ENCODE assay signal across 14 mouse cellular contexts in the genomic region with DNA sequence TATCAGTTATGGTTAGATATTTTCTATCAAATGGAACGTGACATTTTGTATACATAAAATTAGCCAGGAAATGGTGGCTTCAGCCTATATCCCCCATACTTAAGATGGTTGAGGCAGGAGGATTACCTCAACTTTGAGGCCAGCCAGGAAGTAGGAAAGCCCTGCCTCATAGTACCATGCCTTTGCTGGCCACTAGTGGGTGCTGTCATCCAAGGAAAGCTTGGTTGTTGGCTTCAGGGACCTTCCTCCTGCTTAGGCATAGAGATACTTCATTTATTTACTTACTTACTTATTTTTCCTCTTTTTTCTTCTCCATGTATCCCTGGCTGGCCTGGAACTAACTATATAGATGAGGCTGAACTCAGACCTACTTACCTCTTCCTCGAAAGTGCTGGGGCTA. TPM values are rescaled to one million over a fixed set of nuclear protein-coding genes. Genes with fewer than 3 reads are reported as not detected.
A peak's percentile ranks its signal among the peaks of the same experiment; 100 is the strongest.
DNase-seq lines count a peak whose midpoint lies in the region; ATAC-seq and TF ChIP-seq lines count a peak whose summit lies in the region.
"Had no signal": no experiment of that assay in that cellular context is flagged by ENCODE, and none has a peak within 500 bp of the region (broad histone marks: within the 10 kb centered on the region; RNA-seq: fewer than 3 reads in every experiment).

No protein-coding gene starts in this region.

- no peak for DNase-seq in liver, embryonic 14.5 days (ENCODE audit: low read depth in 3 of 3, low spot score in 3 of 3)
- DNase-seq in CD4-positive, CD25-positive, alpha-beta regulatory T cell, adult 2 months (ENCODE audit: low read depth, low spot score): peak; percentile 85
- peak; percentile 74 for DNase-seq in ES-CJ7 (ENCODE audit: low read depth, low spot score)
- no peak for DNase-seq in layer of hippocampus, postnatal 36 days
- DNase-seq in adrenal gland, adult 18-20 months (ENCODE audit: low spot score in 2 of 2): no peak
- DNase-seq: adrenal gland, adult 2 months; cerebellum, postnatal 25 days had no signal

- 72% methylated on average over 2 of the region's 2 CpGs for WGBS in liver, embryonic 14.5 days (ENCODE audit: insufficient replicate concordance)
- 77% methylated on average over 2 of the region's 2 CpGs for WGBS in liver, embryonic 12.5 days (ENCODE audit: insufficient replicate concordance)

- H3K27ac ChIP-seq in liver, embryonic 14.5 days: no peak overlapping the region
- H3K27ac ChIP-seq in liver, embryonic 12.5 days: no peak overlapping the region
- H3K27ac ChIP-seq: forebrain, embryonic 12.5 days; neural tube, embryonic 13.5 days had no signal

- no peak overlapping the region for H3K4me3 ChIP-seq in liver, embryonic 14.5 days (ENCODE audit: insufficient read depth in 1 of 2, low read depth in 2 of 2, low read length in 2 of 2)
- H3K4me3 ChIP-seq in liver, embryonic 12.5 days: no peak overlapping the region
- H3K4me3 ChIP-seq: forebrain, embryonic 12.5 days; neural tube, embryonic 13.5 days had no signal

- H3K9me3 ChIP-seq in liver, embryonic 14.5 days (ENCODE audit: control insufficient read depth, low read length): no peaks in the 10 kb centered on the region
- no peaks in the 10 kb centered on the region for H3K9me3 ChIP-seq in liver, embryonic 12.5 days (replicated peaks)
- H3K9me3 ChIP-seq: forebrain, embryonic 12.5 days; neural tube, embryonic 13.5 days had no signal

- peak; percentile 71 for TF ChIP-seq CTCF in liver, embryonic 14.5 days (IDR thresholded peaks at IDR 0.05; ENCODE audit: low read depth)

- no peaks in the 10 kb centered on the region for H3K36me3 ChIP-seq in liver, embryonic 14.5 days (replicated peaks; ENCODE audit: control insufficient read depth, insufficient read depth, low read depth)
- H3K36me3 ChIP-seq in liver, embryonic 12.5 days: peaks cover under 1% of the 10 kb centered on the region; the same call in 1 of the 2 replicates
- H3K36me3 ChIP-seq: forebrain, embryonic 12.5 days; neural tube, embryonic 13.5 days had no signal

- H3K4me1 ChIP-seq in liver, embryonic 14.5 days (replicated peaks; ENCODE audit: control insufficient read depth in 2 of 2, insufficient read depth in 2 of 2, low read length in 1 of 2): no peaks in the 10 kb centered on the region
- peaks cover 8% of the 10 kb centered on the region; the same call in 1 of the 2 replicates for H3K4me1 ChIP-seq in liver, embryonic 12.5 days
- H3K4me1 ChIP-seq: forebrain, embryonic 12.5 days; neural tube, embryonic 13.5 days had no signal

- H3K9ac ChIP-seq in liver, embryonic 14.5 days (replicated peaks): no peak overlapping the region
- H3K9ac ChIP-seq in liver, embryonic 12.5 days: no peak overlapping the region
- H3K9ac ChIP-seq: forebrain, embryonic 12.5 days; neural tube, embryonic 13.5 days had no signal

- ATAC-seq in liver, embryonic 14.5 days (ENCODE audit: insufficient read depth): no peak
- ATAC-seq in liver, embryonic 12.5 days: no peak
- ATAC-seq in monocyte, adult 5-6 weeks (replicated peaks; ENCODE audit: insufficient number of reproducible peaks, low FRiP score, low TSS enrichment, poor library complexity, severe bottlenecking): peak; percentile 91
- ATAC-seq in activated CD4-positive, CD25-positive, alpha-beta regulatory T cell, adult 4 months: no peak

- H3K27me3 ChIP-seq in liver, embryonic 14.5 days (ENCODE audit: control insufficient read depth, insufficient read depth, low read length): peaks cover 4% of the 10 kb centered on the region
- peaks cover 19% of the 10 kb centered on the region for H3K27me3 ChIP-seq in liver, embryonic 12.5 days (replicated peaks)

- no peak for TF ChIP-seq EP300 in liver, embryonic 14.5 days (IDR thresholded peaks at IDR 0.05; ENCODE audit: low read depth)

- no peak overlapping the region for H3K4me2 ChIP-seq in liver, embryonic 14.5 days (ENCODE audit: low read depth)
- no peak overlapping the region for H3K4me2 ChIP-seq in liver, embryonic 12.5 days
- H3K4me2 ChIP-seq: forebrain, embryonic 12.5 days; neural tube, embryonic 13.5 days had no signal

RNA-seq across cellular contexts. Expression of a gene that starts 7.7 kb away (rescaled TPM):
- polyA plus RNA-seq in liver, embryonic 14.5 days (2012; rRNA removed): 4.8 and 5.0 TPM in 2 replicates
- 8.0 and 9.8 TPM in 2 replicates for polyA plus RNA-seq in liver, embryonic 14.5 days (2014; fragmentation: Nextera tagmentation; extraction: Ambion mirVana)
- polyA plus RNA-seq in liver, embryonic 12.5 days (2016; fragmentation: Nextera tagmentation; extraction: Ambion mirVana): 14.3 TPM in 2 replicates
- total RNA-seq in monocyte, adult 5-6 weeks (2017): 0.78 to 3.1 TPM (median 1.9 TPM) in 3 replicates
- total RNA-seq in layer of hippocampus, postnatal 36 days (2021): 1 to 10 TPM; 3.6 to 5.1 TPM
- under 1 TPM in 1 of 2 experiments, not detected in 1; 0.15 TPM for polyA plus RNA-seq in activated CD4-positive, CD25-positive, alpha-beta regulatory T cell, adult 4 months (2017; shearing (Covaris generic))
- total RNA-seq in adrenal gland, adult 18-20 months (2021): 1 to 10 TPM; 2.5 to 4.6 TPM

RNA-seq across cellular contexts. Expression of a gene that starts 31.2 kb away (rescaled TPM):
- 2.1 and 3.1 TPM in 2 replicates for polyA plus RNA-seq in liver, embryonic 14.5 days (2012; rRNA removed)
- polyA plus RNA-seq in liver, embryonic 14.5 days (2014; fragmentation: Nextera tagmentation; extraction: Ambion mirVana): 3.6 and 3.7 TPM in 2 replicates
- 3.7 and 4.6 TPM in 2 replicates for polyA plus RNA-seq in liver, embryonic 12.5 days (2016; fragmentation: Nextera tagmentation; extraction: Ambion mirVana)
- total RNA-seq in monocyte, adult 5-6 weeks (2017): 204 to 286 TPM (median 215 TPM) in 3 replicates
- total RNA-seq in layer of hippocampus, postnatal 36 days (2021): under 1 TPM; 0.40 to 0.56 TPM
- polyA plus RNA-seq in activated CD4-positive, CD25-positive, alpha-beta regulatory T cell, adult 4 months (2017; shearing (Covaris generic)): under 1 TPM in 1 of 2 experiments, not detected in 1; 0.12 TPM
- 1 to 10 TPM; 1.3 to 3.3 TPM for total RNA-seq in adrenal gland, adult 18-20 months (2021)

RNA-seq across cellular contexts. Expression of a gene that starts 59.9 kb away (rescaled TPM):
- 0.04 TPM in 1 of 2 replicates, not detected in the other for polyA plus RNA-seq in liver, embryonic 14.5 days (2012; rRNA removed)
- not detected in 2 replicates for polyA plus RNA-seq in liver, embryonic 14.5 days (2014; fragmentation: Nextera tagmentation; extraction: Ambion mirVana)
- polyA plus RNA-seq in liver, embryonic 12.5 days (2016; fragmentation: Nextera tagmentation; extraction: Ambion mirVana): not detected in 2 replicates
- total RNA-seq in monocyte, adult 5-6 weeks (2017): not detected in 3 replicates
- not detected for total RNA-seq in layer of hippocampus, postnatal 36 days (2021)
- polyA plus RNA-seq in activated CD4-positive, CD25-positive, alpha-beta regulatory T cell, adult 4 months (2017; shearing (Covaris generic)): not detected
- not detected for total RNA-seq in adrenal gland, adult 18-20 months (2021)
- total RNA-seq: adrenal gland, adult 2 months; heart, adult 8-10 months; left cerebral cortex, adult 18-20 months had no signal
- polyA plus RNA-seq: adrenal gland, adult 2 months; forebrain, embryonic 12.5 days; neural tube, embryonic 13.5 days had no signal

Comparison
In these comparisons a context has a peak if more than half of its experiments do, and no peak if none do; other contexts are left out.
1. DNase-seq: peak in CD4-positive, CD25-positive, alpha-beta regulatory T cell, adult 2 months (single experiment) and ES-CJ7 (single experiment); none in liver, embryonic 14.5 days (0 of 3), layer of hippocampus, postnatal 36 days (0 of 2) and adrenal gland, adult 18-20 months (0 of 2).
2. RNA of a gene that starts 31.2 kb away (total RNA-seq): 204 to 286 TPM in monocyte, adult 5-6 weeks; 1.3 to 3.3 TPM in adrenal gland, adult 18-20 months and 0.40 to 0.56 TPM in layer of hippocampus, postnatal 36 days; every median in the first group is over 10 times any median in the second.